Mouse (Mus musculus) small intestine, adult 2 months (tissue): ENCODE results near the gene Vapb.

ENCODE experiments used
- CTCF ChIP-seq: fragments of 200-500 bp; IDR thresholded peaks from 2 replicates; pipeline ENCODE4 v1.5.1; 2012; ENCODE audit warnings: low read depth, mild to moderate bottlenecking, control low read depth, inconsistent platforms, low read length, moderate library complexity, mixed read lengths; ENCODE audit not compliant: insufficient replicate concordance, insufficient read length; ENCODE audit errors: extremely low read depth
- POLR2A ChIP-seq: fragments of 200-500 bp; IDR thresholded peaks from 2 replicates; pipeline ENCODE4 v1.6.1; 2012; ENCODE audit warnings: low read depth, mild to moderate bottlenecking, control low read depth, inconsistent platforms, low read length, moderate library complexity

GRCm38 (mm10) chr2:173802956-173803355 is 65.6 kb downstream of the Vapb start:
- TF ChIP-seq POLR2A (no peak), CTCF (no peak)
